Mouse (Mus musculus): ENCODE results near the gene Ddb1.

Gene Ddb1

DNA sequence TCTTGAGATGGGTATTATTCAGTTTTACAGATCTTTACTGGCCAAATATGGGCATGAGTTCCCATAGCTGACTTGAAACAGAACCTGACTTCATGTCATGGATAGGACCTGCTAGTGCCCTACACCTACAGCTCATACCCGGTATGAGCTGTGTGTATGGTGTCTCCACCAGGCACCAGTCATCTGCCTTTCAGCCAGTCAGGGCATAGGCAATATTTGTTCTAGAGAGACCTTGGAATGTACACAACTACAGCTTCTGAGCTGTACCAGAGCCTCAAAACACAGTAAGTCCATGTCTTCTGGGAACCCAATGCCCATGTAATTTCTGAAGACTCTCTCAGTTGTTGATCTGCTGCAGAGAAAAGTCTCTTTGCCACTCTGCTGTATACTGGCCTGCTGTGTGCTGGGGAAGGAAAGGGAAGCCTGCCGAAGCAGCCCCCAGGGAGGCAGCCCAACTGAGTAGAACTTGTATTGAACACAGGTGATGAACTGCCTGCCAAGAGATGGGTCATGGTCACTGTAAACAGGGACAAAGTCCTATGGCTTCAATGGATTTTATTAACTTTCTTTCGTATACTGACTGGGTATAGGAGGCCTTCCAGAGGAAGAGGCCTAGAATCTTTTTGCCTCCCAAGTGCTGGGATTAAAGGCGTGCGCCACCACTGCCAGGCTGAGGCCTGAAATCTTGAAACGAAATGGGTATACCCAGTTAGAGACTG lies 13.3 kb upstream of the Ddb1 start:
- in situ Hi-C loops (cut with MboI), result no loop called here

- in situ Hi-C loops (cut with MboI), result no loop called here
Measured at GRCm38 (mm10) chr19:10598188-10598587, 6.9 kb upstream of the Ddb1 start.

DNA sequence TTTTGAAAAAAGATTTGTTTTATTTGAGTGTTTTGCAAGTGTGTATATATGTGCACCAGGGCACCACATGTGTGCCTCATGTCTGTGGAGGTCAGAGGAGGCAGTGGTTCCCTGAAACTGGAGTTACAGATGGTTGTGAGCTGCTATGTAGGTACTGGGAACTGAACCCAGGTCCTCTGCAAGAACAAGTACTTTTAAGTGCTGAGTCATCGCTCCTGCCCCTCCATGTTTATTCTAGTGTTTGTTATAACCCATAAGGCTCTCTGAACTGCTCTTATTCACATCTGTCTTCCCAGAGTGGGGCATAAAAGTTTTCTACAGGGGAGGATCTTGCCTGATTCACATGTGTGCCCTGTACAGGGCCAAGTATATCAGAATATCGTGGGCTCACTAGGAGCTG lies 5.5 kb upstream of the Ddb1 start:
- in situ Hi-C loops (cut with MboI), result no loop called here

DNA sequence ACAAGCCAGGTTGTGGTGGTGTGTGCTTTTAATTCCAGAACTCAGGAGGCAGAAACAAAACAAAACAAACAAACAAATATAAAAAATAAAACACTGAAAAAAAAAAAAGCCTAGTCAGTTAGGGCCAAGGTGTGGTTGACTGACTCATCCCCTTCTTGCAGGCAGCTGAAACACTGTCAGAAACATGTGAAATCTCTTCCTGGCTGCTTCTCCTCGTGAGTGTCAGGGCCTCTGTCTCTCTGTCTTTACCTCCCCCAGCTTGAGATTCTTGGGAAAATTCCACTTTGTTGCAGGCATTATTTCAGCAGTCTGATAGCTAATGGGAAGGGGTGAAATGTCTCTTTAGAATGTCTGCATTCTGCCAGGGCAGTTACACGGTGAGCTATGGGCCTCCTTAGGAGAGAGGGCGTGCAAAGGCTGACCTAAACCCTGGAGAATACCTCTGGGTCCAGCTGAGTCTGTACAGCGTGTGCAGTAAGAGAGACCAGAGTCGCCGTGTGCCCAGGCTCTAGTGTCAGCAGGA lies 2.8 kb upstream of the Ddb1 start:
- in situ Hi-C loops (cut with MboI), result no loop called here

- in situ Hi-C loops (cut with MboI), result no loop called here
Measured at GRCm38 (mm10) chr19:10602787-10603186, 2.3 kb upstream of the Ddb1 start.

DNA sequence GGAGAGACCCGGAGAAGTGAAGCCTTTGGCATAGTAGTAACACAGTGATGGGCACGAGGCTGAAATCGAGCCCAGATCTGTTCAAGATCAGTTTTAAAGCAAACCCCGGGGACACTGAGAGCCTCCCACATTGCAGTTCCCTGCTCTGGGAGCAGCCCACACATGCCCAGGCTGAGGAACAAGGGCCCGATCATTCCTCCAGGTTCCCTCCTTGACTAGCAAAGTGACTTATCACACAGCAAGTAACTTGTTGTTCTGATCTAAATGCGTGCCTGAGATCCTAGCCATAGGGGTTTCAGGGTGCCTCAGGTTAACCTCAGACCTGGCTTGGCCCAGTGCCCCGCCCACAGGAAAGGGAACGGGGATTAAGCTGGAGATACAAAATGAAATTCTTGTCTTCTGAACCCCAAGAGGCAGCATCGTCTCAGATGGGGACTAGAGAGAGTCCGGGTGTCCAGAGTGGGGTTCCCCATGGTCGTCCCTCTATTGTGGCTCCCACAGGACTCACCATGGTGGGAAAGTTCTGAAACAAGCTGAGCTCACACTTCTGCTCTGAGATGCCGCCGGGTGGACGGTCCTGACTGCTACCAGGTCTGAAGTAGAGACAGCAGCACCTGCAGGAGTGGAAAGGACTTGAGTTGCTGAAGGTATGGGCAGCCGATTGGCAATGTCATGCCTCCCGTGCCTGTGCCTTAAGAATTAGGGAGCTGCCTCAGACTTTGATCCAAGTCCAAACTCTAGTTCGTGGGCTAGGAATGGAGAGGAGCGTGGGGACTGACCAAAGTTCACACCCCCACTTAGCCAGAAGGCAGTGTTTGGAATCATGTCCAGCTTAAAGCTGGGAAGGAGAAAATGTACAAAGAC lies 1.2 kb upstream of the Ddb1 start:
- in situ Hi-C loops (cut with MboI), result no loop called here

DNA sequence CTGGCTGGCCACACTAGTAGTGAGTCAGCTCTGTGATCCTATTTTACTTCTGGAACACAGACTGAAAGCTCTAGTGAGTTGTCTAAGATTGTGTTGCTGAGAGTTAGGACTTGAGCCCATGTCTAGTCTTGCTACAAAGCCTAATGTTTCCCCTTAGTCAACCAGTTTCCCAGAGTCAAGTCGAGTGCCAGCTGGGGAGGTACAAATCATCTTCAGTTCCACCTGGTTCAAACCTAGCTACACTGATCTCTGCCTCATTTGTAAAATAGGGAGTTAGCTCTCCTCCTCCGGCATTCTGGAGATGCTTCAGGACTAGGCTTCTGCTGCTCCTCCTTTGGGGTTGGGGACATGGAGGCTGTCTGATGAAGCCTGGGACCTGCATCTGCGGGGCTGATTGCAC lies 593 bp upstream of the Ddb1 start:
- in situ Hi-C loops (cut with MboI), result no loop called here

DNA sequence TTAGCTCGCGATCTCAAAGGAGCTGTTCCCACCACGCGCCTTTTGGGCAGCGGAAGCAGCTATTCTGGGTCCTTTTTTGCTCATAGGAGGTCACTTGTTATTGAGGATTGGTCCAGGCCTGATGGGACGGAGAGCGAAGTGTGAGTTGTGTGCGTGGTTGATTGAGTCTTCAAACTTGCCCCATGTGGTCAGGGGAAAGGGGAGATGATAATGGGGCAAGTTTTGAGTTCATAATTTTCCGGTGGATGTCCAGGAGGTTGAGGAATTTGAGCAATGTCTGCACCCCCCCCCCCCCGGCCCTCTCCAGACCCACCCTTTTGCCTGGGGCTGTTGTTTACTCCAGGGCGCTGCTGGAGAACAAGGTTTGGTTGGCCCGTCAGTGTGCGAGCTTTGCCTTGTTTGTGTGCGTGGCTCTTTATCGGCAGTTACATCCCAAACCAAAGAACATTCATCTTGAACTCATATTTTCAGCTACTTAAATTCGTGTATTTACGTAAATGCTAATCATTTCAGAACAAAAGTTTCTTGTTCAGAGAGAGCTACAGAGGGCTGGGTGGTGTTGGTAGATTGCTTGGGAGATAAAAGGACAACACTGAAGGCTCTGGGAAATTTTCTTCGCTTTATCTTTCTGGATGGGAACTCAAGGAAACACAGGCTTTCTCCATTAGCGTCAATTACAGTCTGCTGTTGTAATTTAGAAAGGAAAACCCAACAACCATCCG lies 935 bp downstream of the Ddb1 start:
- in situ Hi-C loops (cut with MboI), result loop anchor here (5.0 kb wide), 1 partner anchor 54 kb away; no protein-coding TSS in a partner anchor

DNA sequence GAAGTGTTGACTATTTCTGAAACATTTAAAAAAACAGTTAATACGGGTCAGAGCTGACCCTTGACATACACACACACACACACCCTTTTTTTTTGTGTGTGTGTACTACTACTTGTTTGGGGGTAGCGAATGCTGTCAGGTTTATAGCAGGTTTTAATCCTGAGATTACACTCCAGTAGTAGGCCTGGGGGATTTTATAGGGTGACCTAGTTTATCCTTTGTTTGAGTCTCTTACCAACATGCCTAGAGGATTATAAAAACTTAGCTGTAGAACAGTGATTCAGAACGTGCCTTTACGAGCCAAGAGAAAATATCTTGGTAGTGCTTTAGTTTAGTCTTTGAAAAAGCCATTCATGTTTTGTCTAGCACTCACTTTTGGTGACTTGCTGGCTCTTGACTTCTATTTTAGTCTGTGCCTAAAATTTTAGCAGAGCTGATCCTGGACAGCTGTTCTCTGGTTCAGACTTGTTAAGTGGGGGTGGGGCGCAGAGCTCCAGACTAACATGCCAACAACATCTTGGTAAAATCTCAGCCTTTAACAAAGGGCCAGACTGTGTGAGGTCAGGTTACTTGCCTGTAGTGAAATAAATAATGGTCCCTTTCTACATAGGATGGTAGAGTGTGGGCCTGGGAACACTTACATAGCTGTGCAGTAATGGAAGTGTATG lies 3.6 kb downstream of the Ddb1 start:
- in situ Hi-C loops (cut with MboI), result loop anchor here (5.0 kb wide), 1 partner anchor 56 kb away; no protein-coding TSS in a partner anchor

- in situ Hi-C loops (cut with MboI), result no loop called here
Measured at GRCm38 (mm10) chr19:10634106-10634871, 29.2 kb downstream of the Ddb1 start, which contains the start of gene Vwce. Gene Vwce (plus strand): TSS chr19:10634213.

GRCm38 (mm10) chr19:10634872-10635318 lies 29.8 kb downstream of the Ddb1 start:
- in situ Hi-C loops (cut with MboI), result no loop called here

- in situ Hi-C loops (cut with MboI), result no loop called here
Measured at GRCm38 (mm10) chr19:10637840-10638239, 32.7 kb downstream of the Ddb1 start.

- in situ Hi-C loops (cut with MboI), result no loop called here
Measured at GRCm38 (mm10) chr19:10640080-10640479, 35.0 kb downstream of the Ddb1 start.

DNA sequence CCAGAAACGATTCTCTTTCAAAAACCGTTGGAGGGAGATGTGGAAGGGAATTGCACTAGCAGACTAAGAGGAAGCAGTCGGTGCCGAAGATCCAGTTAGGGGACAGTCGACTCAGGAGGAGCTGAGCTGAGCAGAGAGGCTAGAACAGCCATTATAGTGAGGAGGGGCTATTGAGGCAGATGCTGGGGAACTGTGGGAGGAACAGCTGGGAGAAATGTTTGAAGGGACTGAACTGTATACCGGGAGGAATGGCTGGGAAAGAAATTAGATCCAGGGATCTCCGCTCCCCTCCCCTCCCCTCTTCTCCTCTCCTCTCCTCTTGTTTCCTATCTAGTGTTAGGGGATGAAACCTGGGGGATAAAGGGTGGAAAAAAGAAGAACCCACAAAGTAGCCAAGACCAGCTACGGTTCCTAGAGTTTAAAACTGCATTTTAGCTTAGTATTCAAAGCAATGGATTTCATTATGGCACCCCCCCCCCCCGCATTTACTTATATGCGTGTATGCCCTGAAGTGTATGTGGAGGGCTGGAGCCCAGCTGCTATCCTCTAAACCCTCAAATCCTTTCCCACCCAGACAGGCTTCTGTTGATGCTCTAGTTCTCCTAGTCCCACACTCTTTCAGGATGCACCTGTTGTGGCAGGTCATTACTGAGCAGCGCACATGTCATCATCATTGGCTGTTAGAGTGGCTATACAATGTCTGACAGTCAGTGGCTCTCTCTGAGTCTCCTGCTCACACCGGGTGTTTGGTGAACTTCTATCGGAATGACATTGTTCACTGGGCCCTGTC lies 35.7 kb downstream of the Ddb1 start:
- in situ Hi-C loops (cut with MboI), result no loop called here

GRCm38 (mm10) chr19:10645616-10646015 lies 40.5 kb downstream of the Ddb1 start:
- in situ Hi-C loops (cut with MboI), result no loop called here

- in situ Hi-C loops (cut with MboI), result no loop called here
Measured at GRCm38 (mm10) chr19:10648156-10648555, 43.0 kb downstream of the Ddb1 start.

GRCm38 (mm10) chr19:10656058-10656457 lies 50.9 kb downstream of the Ddb1 start:
- in situ Hi-C loops (cut with MboI), result no loop called here

GRCm38 (mm10) chr19:10657742-10658141 lies 52.6 kb downstream of the Ddb1 start:
- in situ Hi-C loops (cut with MboI), result no loop called here

DNA sequence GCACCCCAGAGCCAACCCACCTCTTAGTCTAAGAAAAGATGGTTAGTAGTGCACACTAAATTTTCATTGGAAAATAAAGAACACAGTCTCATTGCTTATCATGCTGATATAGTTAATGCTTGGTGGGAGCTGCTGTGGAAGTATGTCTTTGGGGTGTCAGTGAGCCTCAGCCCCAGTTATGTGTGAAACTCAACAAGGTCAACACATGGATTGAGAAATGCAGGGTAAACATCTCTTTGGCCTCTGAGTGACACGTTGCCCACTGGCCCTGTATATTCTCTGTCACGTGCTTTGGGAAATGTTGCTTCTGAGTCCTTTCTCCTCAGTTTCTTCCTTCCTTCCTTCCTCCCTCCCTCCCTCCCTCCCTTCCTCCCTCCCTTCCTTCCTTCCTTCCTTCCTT lies 53.3 kb downstream of the Ddb1 start:
- in situ Hi-C loops (cut with MboI), result no loop called here

DNA sequence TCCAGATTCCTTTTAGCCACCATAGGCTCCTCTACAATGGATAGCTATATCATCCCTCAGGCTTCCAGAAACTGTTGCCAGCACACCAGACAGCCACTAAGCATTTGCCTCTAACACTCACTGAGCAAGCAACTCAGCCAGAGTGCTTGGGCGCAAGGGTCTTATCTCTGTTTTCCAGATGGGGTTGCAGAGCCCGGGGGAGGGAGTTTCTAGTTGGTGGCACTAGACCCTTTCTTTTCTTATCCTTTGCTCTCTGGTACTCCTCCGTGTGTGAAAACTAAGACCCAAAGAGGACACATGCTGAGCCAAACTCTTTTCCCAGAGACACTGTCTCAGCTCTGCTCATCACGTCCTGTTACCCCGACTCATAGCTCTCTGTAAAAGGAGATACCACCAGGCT lies 56.2 kb downstream of the Ddb1 start:
- in situ Hi-C loops (cut with MboI), result no loop called here

Data from mature B cell (primary cell).